Comparison of ENCODE assay signal across 8 mouse cellular contexts in genomic region chr17:29077786-29078509, GRCm38 (mm10). TPM values are rescaled to one million over a fixed set of nuclear protein-coding genes. Genes with fewer than 3 reads are reported as not detected.
DNase-seq lines count a peak whose midpoint lies in the region; ATAC-seq lines count a peak whose summit lies in the region.

No protein-coding gene starts in this region.

- no peak overlapping the region for H3K9ac ChIP-seq in embryonic facial prominence, embryonic 11.5 days (replicated peaks; ENCODE audit: low read length)
- H3K9ac ChIP-seq in hindbrain, embryonic 13.5 days = peak overlapping the region; percentile 20; the same call in 1 of the 2 replicates
- no peak overlapping the region; the same call in 1 of the 2 replicates for H3K9ac ChIP-seq in limb, embryonic 13.5 days
- H3K9ac ChIP-seq in midbrain, embryonic 16.5 days (ENCODE audit: low read depth, low read length) = peak overlapping the region; percentile 16; the same call in 1 of the 2 replicates

- H3K4me3 ChIP-seq in embryonic facial prominence, embryonic 11.5 days (ENCODE audit: low read depth, low read length) = no peak overlapping the region
- H3K4me3 ChIP-seq in hindbrain, embryonic 13.5 days = peak overlapping the region; percentile 13; the same call in 1 of the 2 replicates
- peak overlapping the region; percentile 19 for H3K4me3 ChIP-seq in limb, embryonic 13.5 days
- peak overlapping the region; percentile 14; the same call in 1 of the 2 replicates for H3K4me3 ChIP-seq in midbrain, embryonic 16.5 days (ENCODE audit: low read depth, low read length)

- H3K9me3 ChIP-seq in embryonic facial prominence, embryonic 11.5 days (replicated peaks; ENCODE audit: control insufficient read depth, low read length) = no peaks in the 10 kb centered on the region
- no peaks in the 10 kb centered on the region for H3K9me3 ChIP-seq in hindbrain, embryonic 13.5 days
- H3K9me3 ChIP-seq in limb, embryonic 13.5 days = no peaks in the 10 kb centered on the region
- no peaks in the 10 kb centered on the region for H3K9me3 ChIP-seq in midbrain, embryonic 16.5 days (replicated peaks; ENCODE audit: control insufficient read depth, low read length, poor library complexity, severe bottlenecking)

- peaks cover 14% of the 10 kb centered on the region; the same call in 1 of the 2 replicates for H3K27me3 ChIP-seq in embryonic facial prominence, embryonic 11.5 days (ENCODE audit: control insufficient read depth, insufficient read depth, low read length)
- H3K27me3 ChIP-seq in hindbrain, embryonic 13.5 days = peaks cover 39% of the 10 kb centered on the region
- peaks cover 37% of the 10 kb centered on the region for H3K27me3 ChIP-seq in limb, embryonic 13.5 days
- no peaks in the 10 kb centered on the region; the same call in 1 of the 2 replicates for H3K27me3 ChIP-seq in midbrain, embryonic 16.5 days (ENCODE audit: control insufficient read depth, insufficient read depth, low read depth, low read length)

- ATAC-seq in embryonic facial prominence, embryonic 11.5 days (replicated peaks; ENCODE audit: insufficient number of reproducible peaks, low FRiP score, low TSS enrichment, low read depth) = no peak
- no peak for ATAC-seq in hindbrain, embryonic 13.5 days (ENCODE audit: low FRiP score)
- ATAC-seq in limb, embryonic 13.5 days (ENCODE audit: low FRiP score, low read depth) = peak; percentile 63; the same call in 1 of the 2 replicates
- ATAC-seq in midbrain, embryonic 16.5 days = no peak

- H3K36me3 ChIP-seq in embryonic facial prominence, embryonic 11.5 days (replicated peaks; ENCODE audit: control insufficient read depth, insufficient read depth, low read depth, low read length) = no peaks in the 10 kb centered on the region
- H3K36me3 ChIP-seq in hindbrain, embryonic 13.5 days = no peaks in the 10 kb centered on the region
- no peaks in the 10 kb centered on the region for H3K36me3 ChIP-seq in limb, embryonic 13.5 days
- H3K36me3 ChIP-seq in midbrain, embryonic 16.5 days (ENCODE audit: control insufficient read depth, insufficient read depth, low read length) = no peaks in the 10 kb centered on the region

- peaks cover 3% of the 10 kb centered on the region for H3K4me1 ChIP-seq in embryonic facial prominence, embryonic 11.5 days (ENCODE audit: control insufficient read depth, insufficient read depth, low read length)
- peaks cover 32% of the 10 kb centered on the region for H3K4me1 ChIP-seq in hindbrain, embryonic 13.5 days (replicated peaks)
- peaks cover 37% of the 10 kb centered on the region for H3K4me1 ChIP-seq in limb, embryonic 13.5 days
- peaks cover 21% of the 10 kb centered on the region for H3K4me1 ChIP-seq in midbrain, embryonic 16.5 days (ENCODE audit: control insufficient read depth, insufficient read depth, low read length)

- H3K27ac ChIP-seq in embryonic facial prominence, embryonic 11.5 days (replicated peaks; ENCODE audit: low read depth, low read length) = no peak overlapping the region
- H3K27ac ChIP-seq in hindbrain, embryonic 13.5 days = no peak overlapping the region
- no peak overlapping the region for H3K27ac ChIP-seq in limb, embryonic 13.5 days
- no peak overlapping the region for H3K27ac ChIP-seq in midbrain, embryonic 16.5 days (ENCODE audit: low read length)

- H3K4me2 ChIP-seq in embryonic facial prominence, embryonic 11.5 days (ENCODE audit: low read depth, low read length) = peak overlapping the region; percentile 32
- H3K4me2 ChIP-seq in hindbrain, embryonic 13.5 days = peak overlapping the region; percentile 44
- peak overlapping the region; percentile 59 for H3K4me2 ChIP-seq in limb, embryonic 13.5 days (replicated peaks)
- H3K4me2 ChIP-seq in midbrain, embryonic 16.5 days (ENCODE audit: low read length) = peak overlapping the region; percentile 47

- WGBS in embryonic facial prominence, embryonic 11.5 days = 18% methylated on average over 14 of the region's 14 CpGs
- 20% methylated on average over 14 of the region's 14 CpGs for WGBS in hindbrain, embryonic 13.5 days
- WGBS in limb, embryonic 13.5 days = 20% methylated on average over 14 of the region's 14 CpGs
- 19% methylated on average over 14 of the region's 14 CpGs for WGBS in midbrain, embryonic 16.5 days

- peak; percentile 51 for DNase-seq in adrenal gland, adult 2 months
- DNase-seq in adrenal gland, adult 8-10 months = no peak
- peak; percentile 72 for DNase-seq in 3134 (ENCODE audit: extremely low read depth, insufficient read length, low spot score)
- DNase-seq in embryonic facial prominence, embryonic 11.5 days (ENCODE audit: low spot score) = peak; percentile 59
- no peak for DNase-seq in T-cell, adult 2 months (ENCODE audit: low spot score)

RNA-seq across cellular contexts. Expression of gene Cdkn1a, which starts 12.8 kb away (rescaled TPM):
- 100 to 1,000 TPM in 1 of 2 experiments, 10 to 100 TPM in 1; 36.4 to 108 TPM for total RNA-seq in adrenal gland, adult 2 months (2021)
- polyA plus RNA-seq in adrenal gland, adult 2 months (2012; rRNA removed) = 32.2 and 33.7 TPM in 2 replicates
- 10 to 100 TPM; 17.3 to 29.4 (median 24.6) TPM for total RNA-seq in adrenal gland, adult 8-10 months (2022)
- 25.5 TPM in 2 replicates for polyA plus RNA-seq in embryonic facial prominence, embryonic 11.5 days (2014; fragmentation: Nextera tagmentation; extraction: Ambion mirVana)
- polyA plus RNA-seq in hindbrain, embryonic 13.5 days (2015; fragmentation: Nextera tagmentation; extraction: Ambion mirVana) = 56.5 and 56.9 TPM in 2 replicates
- 91.0 and 92.1 TPM in 2 replicates for polyA plus RNA-seq in limb, embryonic 13.5 days (2015; fragmentation: Nextera tagmentation; extraction: Ambion mirVana)
- polyA plus RNA-seq in midbrain, embryonic 16.5 days (2015; fragmentation: Nextera tagmentation; extraction: Ambion mirVana) = 115 and 148 TPM in 2 replicates

RNA-seq across cellular contexts. Expression of gene Rab44, which starts 36.0 kb away (rescaled TPM):
- total RNA-seq in adrenal gland, adult 2 months (2021) = under 1 TPM; 0.14 to 0.62 TPM
- 0.30 and 0.31 TPM in 2 replicates for polyA plus RNA-seq in adrenal gland, adult 2 months (2012; rRNA removed)
- under 1 TPM; 0.15 to 0.87 (median 0.39) TPM for total RNA-seq in adrenal gland, adult 8-10 months (2022)
- 0.66 TPM in 1 of 2 replicates, not detected in the other for polyA plus RNA-seq in embryonic facial prominence, embryonic 11.5 days (2014; fragmentation: Nextera tagmentation; extraction: Ambion mirVana)
- polyA plus RNA-seq in hindbrain, embryonic 13.5 days (2015; fragmentation: Nextera tagmentation; extraction: Ambion mirVana) = 0.22 TPM in 1 of 2 replicates, not detected in the other
- 0.34 and 0.80 TPM in 2 replicates for polyA plus RNA-seq in limb, embryonic 13.5 days (2015; fragmentation: Nextera tagmentation; extraction: Ambion mirVana)
- polyA plus RNA-seq in midbrain, embryonic 16.5 days (2015; fragmentation: Nextera tagmentation; extraction: Ambion mirVana) = 0.08 and 0.17 TPM in 2 replicates

RNA-seq across cellular contexts. Expression of gene Srsf3, which starts 45.5 kb away (rescaled TPM):
- 100 to 1,000 TPM in 1 of 2 experiments, 10 to 100 TPM in 1; 94.0 to 149 TPM for total RNA-seq in adrenal gland, adult 2 months (2021)
- polyA plus RNA-seq in adrenal gland, adult 2 months (2012; rRNA removed) = 161 and 183 TPM in 2 replicates
- 100 to 1,000 TPM in 3 of 4 experiments, 10 to 100 TPM in 1; 89.9 to 176 (median 144) TPM for total RNA-seq in adrenal gland, adult 8-10 months (2022)
- 937 and 1,031 TPM in 2 replicates for polyA plus RNA-seq in embryonic facial prominence, embryonic 11.5 days (2014; fragmentation: Nextera tagmentation; extraction: Ambion mirVana)
- 506 and 515 TPM in 2 replicates for polyA plus RNA-seq in hindbrain, embryonic 13.5 days (2015; fragmentation: Nextera tagmentation; extraction: Ambion mirVana)
- polyA plus RNA-seq in limb, embryonic 13.5 days (2015; fragmentation: Nextera tagmentation; extraction: Ambion mirVana) = 694 and 714 TPM in 2 replicates
- 425 and 475 TPM in 2 replicates for polyA plus RNA-seq in midbrain, embryonic 16.5 days (2015; fragmentation: Nextera tagmentation; extraction: Ambion mirVana)

Comparison
In these comparisons a context has a peak if more than half of its experiments do, and no peak if none do; other contexts are left out.
1. DNase-seq: peak in adrenal gland, adult 2 months (single experiment), 3134 (single experiment) and embryonic facial prominence, embryonic 11.5 days (single experiment); none in adrenal gland, adult 8-10 months (single experiment) and T-cell, adult 2 months (single experiment).
2. H3K9ac ChIP-seq: peak in hindbrain, embryonic 13.5 days (single experiment) and midbrain, embryonic 16.5 days (single experiment); none in embryonic facial prominence, embryonic 11.5 days (single experiment) and limb, embryonic 13.5 days (single experiment).
3. Peak in every context shown above with its lines, with median percentiles within 50 percentile points of each other: H3K4me2 ChIP-seq.